Mouse (Mus musculus) frontal cortex, adult 2 months (tissue): ENCODE results near the gene Pmvk. TPM values are rescaled to one million over a fixed set of nuclear protein-coding genes. Genes with fewer than 3 reads are reported as not detected.

Experiments used
- DNase-seq, 2 experiments: peaks; one replicate each; pipeline ENCODE4 v3.0.0; 2022; ENCODE audit warnings: low spot score in 1 of 2; ENCODE audit errors: extremely low spot score in 1 of 2
- polyA plus RNA-seq: library from polyadenylated mRNA; depleted of rRNA; stranded (reverse); fragments of >200 nt; gene quantifications from 2 replicates; pipeline ENCODE4 v1.2.3, GENCODE M21; 2012

The Pmvk gene
- polyA plus RNA-seq, 1 experiment, result 69.0 TPM

GRCm38 (mm10) chr3:89468268-89468667 lies 13.9 kb downstream of the Pmvk start:
- DNase-seq, result no peak

GRCm38 (mm10) chr3:89472280-89472679 lies 17.9 kb downstream of the Pmvk start:
- no peak for DNase-seq

DNA sequence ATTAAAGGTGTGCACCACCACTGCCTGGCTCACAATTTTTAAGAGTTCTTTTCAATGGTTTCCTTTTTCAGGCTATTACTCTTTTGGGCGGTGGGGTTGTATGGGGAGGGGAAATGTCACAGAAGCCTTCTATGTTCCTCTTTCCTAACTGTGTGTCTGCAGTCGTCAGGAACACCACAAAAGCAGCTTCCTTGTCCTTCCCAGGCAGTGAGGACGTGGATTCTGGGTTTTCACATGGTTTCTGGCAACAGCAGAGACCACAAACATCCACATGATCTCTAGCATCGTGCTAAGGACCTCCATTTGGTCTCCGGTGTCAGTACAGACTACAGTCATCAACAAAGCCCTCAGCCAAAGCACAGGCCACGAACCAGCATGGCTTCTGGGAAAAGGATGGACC lies 19.5 kb downstream of the Pmvk start:
- DNase-seq, result no peak

DNA sequence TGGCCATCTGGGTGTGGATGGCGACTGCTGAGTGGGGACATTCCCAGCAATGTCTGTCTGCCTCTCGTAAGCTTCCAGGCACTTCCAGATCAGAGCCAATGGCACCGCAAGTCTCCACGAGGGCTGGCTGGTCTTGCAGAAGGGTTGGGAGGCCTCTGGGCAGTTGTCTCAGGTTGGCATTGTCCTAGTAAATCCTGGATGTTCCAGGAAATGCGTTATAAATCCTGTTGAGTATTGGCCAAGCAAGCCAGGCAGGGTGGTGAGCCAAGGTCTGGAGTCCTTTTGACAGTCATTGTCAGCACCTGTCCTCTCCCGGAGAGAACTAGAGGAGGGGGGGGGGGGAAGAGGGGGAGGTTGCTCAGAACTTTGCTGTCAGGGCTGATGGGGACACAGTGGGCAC lies 24.7 kb downstream of the Pmvk start:
- no peak for DNase-seq

- DNase-seq, result no peak
Observed at GRCm38 (mm10) chr3:89481488-89481887, 27.1 kb downstream of the Pmvk start.

DNA sequence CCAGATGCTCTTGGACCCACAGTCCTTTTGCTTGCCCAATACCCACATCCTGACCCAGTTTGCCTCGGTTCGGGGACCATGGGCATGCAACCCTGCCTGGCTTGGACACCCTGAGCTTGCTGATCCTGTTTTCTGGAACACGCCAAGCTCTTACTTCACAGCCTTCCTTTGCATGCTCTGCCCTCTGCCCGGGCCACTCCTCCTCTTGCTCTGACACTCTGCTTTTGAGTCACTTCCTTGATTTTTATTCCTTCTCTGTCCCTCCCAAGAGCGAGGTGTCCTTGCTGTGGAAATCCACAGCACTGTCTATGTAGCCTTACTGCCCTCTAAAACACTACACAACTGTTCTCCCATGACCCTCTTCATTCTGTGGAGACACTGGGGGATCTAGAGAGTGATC lies 27.9 kb downstream of the Pmvk start:
- no peak for DNase-seq

GRCm38 (mm10) chr3:89484766-89485524 lies 30.6 kb downstream of the Pmvk start:
- peak in 1 of 2 experiments; percentile 61 for DNase-seq

DNA sequence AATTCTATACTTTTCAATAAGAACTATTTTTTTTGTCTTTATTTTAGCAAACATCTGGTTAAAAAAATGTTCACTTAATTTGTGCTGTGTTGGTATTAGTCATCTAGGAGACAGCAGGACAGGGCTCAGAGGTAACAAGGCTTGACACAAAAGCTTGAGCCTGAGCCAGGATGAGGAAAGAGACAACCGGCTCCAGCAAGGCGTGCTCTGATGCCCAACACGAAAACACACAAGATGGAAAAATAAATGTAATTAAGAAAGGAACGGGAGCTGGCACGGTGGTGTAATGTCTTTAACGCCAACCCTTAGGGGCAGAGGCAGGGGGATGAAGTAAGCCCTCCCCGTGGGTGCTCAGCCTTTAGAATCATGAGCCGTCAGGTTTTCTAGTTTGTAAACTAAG lies 31.8 kb downstream of the Pmvk start:
- no peak for DNase-seq

DNA sequence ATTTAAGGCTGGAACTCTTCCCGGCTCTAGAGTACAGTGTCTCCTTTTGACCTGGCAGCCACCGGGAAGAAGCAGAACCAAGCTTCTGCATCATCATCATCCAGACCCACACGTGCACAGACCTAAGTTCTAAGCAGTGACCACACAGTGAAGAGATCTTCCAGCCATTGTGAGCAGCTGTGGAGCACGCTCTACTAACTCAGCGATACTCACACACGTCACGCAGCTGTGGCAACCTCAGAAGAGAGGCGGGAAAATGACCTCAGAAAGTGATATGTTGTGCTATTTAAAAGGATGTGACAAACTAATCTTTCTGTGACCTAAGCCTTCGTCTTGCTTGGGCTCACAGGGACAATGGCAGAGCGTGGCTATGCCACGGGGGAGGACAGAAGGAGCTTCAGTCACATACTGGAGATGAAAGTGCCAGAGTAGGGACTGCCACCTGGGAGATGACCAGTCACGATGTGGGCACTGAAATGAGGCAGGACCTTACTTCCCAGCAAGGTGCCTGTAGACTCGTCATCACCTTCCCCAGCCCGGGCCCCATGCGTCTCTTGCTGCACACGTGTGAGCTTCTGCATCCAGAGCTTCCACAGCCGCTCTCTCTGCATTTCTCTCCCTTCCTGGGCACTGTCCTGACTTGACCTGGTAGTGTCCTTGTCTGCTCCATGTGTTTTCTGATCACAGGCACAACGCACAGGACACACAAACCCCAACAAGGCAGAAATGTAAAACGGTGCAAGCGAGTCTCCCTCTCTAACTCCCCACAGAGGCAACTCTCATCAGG lies 32.8 kb downstream of the Pmvk start:
- DNase-seq, result no peak

DNA sequence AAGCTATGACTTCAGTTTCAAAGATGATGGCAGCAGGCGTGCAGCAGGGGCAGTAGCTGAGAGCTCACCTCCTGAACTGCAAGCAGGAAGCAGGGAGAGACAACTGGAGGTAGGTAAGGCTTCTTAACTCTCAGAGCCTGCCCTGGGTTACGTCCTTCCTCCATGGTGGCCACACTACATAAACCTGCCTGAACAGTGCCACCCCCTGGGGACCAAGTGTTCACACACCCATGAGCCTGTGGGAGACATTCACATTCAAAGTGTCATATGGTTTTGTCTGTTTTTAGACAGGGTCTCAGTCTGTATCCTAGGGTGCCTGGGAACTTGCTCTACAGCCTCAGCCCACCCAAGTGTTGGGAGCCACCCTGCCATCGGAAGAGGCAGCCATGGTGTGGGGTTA lies 36.4 kb downstream of the Pmvk start:
- DNase-seq, result no peak

DNA sequence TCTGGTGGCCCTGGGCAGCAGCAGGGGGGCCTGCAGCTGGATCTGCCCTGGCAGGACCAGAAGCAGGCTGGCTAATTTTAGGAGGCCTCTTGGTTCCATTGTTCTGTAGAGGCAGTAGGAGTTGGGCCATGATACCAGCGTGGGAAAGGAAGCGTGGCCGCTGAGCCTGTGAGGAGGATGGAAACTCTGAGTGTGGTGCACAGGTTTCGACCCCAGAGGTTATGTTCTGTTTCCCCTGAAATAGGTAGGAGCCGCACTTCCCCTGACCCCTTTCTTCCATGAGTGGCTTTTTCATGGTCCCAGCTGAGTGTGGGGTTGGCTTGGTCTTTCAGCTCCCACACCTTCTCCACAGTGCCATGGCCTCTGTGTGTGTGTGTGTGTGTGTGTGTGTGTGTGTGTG lies 37.2 kb downstream of the Pmvk start:
- no peak for DNase-seq

GRCm38 (mm10) chr3:89492701-89493151 lies 38.4 kb downstream of the Pmvk start:
- DNase-seq, result no peak

DNA sequence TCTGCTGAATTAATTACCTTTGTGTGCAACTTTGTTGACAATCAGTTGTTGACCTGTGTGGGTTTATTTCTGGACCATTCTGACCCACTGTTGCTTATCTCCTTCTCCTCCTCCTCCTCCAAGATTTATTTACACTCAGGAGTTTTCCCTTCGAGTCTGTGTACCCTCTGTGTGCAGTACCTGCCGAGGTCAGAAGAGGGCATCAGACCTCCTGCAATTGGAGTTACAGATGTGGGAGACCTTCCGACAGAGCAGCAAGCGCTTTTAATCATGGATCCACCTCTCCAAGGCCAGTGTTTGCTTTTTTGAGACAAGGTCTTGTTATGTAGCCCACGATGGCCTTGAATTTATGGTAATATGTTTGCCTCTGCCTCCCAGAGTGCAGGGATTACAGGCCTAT lies 40.3 kb downstream of the Pmvk start:
- DNase-seq, result no peak

DNA sequence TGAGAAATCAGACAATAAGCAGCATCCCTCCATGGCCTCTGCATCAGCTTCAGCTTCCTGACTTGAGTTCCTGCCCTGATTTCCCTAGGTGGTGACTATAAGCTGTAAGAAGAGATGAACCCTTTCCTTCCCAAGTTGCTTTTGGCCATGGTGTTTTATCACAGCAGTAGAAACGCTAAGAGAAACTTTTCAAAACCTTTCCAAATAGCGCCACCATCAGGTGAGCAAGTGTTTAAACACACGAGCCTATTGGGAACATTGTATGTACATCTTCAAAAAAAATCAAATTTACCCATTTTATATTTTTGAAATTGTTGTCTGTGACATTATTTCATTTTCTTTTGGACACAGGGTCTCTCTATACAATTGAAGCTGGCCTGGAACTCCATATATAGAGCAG lies 42.0 kb downstream of the Pmvk start:
- no peak for DNase-seq

GRCm38 (mm10) chr3:89499696-89500095 lies 45.4 kb downstream of the Pmvk start:
- no peak for DNase-seq

GRCm38 (mm10) chr3:89501486-89501885 lies 47.1 kb downstream of the Pmvk start:
- DNase-seq, result no peak

DNA sequence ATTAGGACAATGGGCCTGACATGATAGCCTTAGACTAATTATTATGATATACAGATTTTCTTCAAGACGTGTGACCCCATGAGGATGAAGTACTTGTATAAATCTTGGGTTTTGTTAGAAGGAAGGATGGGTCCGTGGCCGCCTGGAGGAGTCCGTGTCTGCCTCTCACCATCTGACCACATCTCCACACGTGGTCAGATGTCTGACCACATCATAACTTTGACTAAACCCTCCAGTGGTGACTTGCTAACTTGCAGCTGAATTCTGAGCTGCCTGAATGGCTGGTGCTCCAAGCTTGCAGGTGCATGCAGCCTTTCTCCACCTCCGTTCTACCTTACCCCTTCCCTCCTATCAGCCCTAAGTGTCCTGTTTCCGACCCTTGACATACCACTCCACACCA lies 48.2 kb downstream of the Pmvk start:
- DNase-seq, result no peak

GRCm38 (mm10) chr3:89508041-89508440 lies 53.7 kb downstream of the Pmvk start:
- no peak for DNase-seq

- peak in 1 of 2 experiments; percentile 70 for DNase-seq
Observed at GRCm38 (mm10) chr3:89510979-89511378, 56.6 kb downstream of the Pmvk start.

DNA sequence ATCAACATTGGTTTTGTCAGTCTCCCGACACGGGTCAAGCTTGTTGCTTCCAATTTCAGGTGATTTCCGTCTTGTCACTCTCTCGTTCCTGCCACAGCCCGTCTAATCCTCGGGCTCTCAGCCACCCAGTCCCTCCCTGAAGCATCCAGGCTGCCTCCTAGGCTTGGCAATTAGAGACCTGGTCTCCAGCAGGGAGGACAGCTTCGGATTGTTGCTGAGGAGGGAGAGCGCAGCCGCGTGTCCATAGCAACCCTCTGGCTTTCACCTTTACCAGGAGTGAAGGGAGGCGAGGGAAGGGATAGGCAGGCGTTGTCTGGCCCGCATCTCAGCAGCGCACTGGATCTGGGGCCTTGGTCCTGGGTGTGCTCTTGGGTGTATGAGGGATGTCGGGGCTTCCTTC lies 57.1 kb downstream of the Pmvk start:
- DNase-seq, result no peak

- no peak for DNase-seq
Observed at GRCm38 (mm10) chr3:89512225-89512624, 57.9 kb downstream of the Pmvk start.

- DNase-seq, result no peak
Observed at GRCm38 (mm10) chr3:89515444-89515843, 61.1 kb downstream of the Pmvk start.
